In genomic region chr4:129989925-129990324, GRCm38 (mm10) we compare ENCODE assay signal across 21 mouse cellular contexts. TPM values are rescaled to one million over a fixed set of nuclear protein-coding genes. Genes with fewer than 3 reads are reported as not detected.
DNase-seq lines count a peak whose midpoint lies in the region; ATAC-seq lines count a peak whose summit lies in the region.
"Had no signal": no experiment of that assay in that cellular context is flagged by ENCODE, and none has a peak within 500 bp of the region (broad histone marks: within the 10 kb centered on the region; RNA-seq: fewer than 3 reads in every experiment).

No protein-coding gene starts in this region.

- H3K9me3 ChIP-seq in hindbrain, embryonic 14.5 days (ENCODE audit: control insufficient read depth, low read length) = no peaks in the 10 kb centered on the region
- H3K9me3 ChIP-seq in hindbrain, embryonic 11.5 days (ENCODE audit: control insufficient read depth, low read length) = no peaks in the 10 kb centered on the region
- no peaks in the 10 kb centered on the region for H3K9me3 ChIP-seq in forebrain, embryonic 14.5 days (replicated peaks; ENCODE audit: control insufficient read depth, low read length)
- H3K9me3 ChIP-seq in midbrain, embryonic 15.5 days = no peaks in the 10 kb centered on the region
- H3K9me3 ChIP-seq: embryonic facial prominence, embryonic 13.5 days; heart, embryonic 10.5 days; neural tube, embryonic 13.5 days had no signal

- H3K9ac ChIP-seq in hindbrain, embryonic 14.5 days = no peak overlapping the region
- no peak overlapping the region for H3K9ac ChIP-seq in hindbrain, embryonic 11.5 days (ENCODE audit: low read depth, low read length)
- H3K9ac ChIP-seq in forebrain, embryonic 14.5 days (ENCODE audit: low read length) = no peak overlapping the region
- H3K9ac ChIP-seq in midbrain, embryonic 15.5 days = peak overlapping the region; percentile 4; the same call in 1 of the 2 replicates
- H3K9ac ChIP-seq: embryonic facial prominence, embryonic 13.5 days; neural tube, embryonic 13.5 days had no signal

- H3K27me3 ChIP-seq in hindbrain, embryonic 14.5 days (ENCODE audit: control insufficient read depth, insufficient read depth, low read length) = peaks cover 7% of the 10 kb centered on the region; the same call in 1 of the 2 replicates
- H3K27me3 ChIP-seq in hindbrain, embryonic 11.5 days (ENCODE audit: control insufficient read depth, insufficient read depth, low read length) = peaks cover 16% of the 10 kb centered on the region
- peaks cover 7% of the 10 kb centered on the region; the same call in 1 of the 2 replicates for H3K27me3 ChIP-seq in forebrain, embryonic 14.5 days (replicated peaks; ENCODE audit: control insufficient read depth, insufficient read depth, low read length)
- no peaks in the 10 kb centered on the region for H3K27me3 ChIP-seq in midbrain, embryonic 15.5 days (replicated peaks)
- H3K27me3 ChIP-seq: Patski had no signal

- H3K27ac ChIP-seq in hindbrain, embryonic 14.5 days = no peak overlapping the region
- no peak overlapping the region for H3K27ac ChIP-seq in hindbrain, embryonic 11.5 days (ENCODE audit: low read depth, low read length)
- H3K27ac ChIP-seq in forebrain, embryonic 14.5 days (ENCODE audit: low read depth, low read length) = no peak overlapping the region
- peak overlapping the region; percentile 48; the same call in 1 of the 2 replicates for H3K27ac ChIP-seq in midbrain, embryonic 15.5 days
- H3K27ac ChIP-seq: embryonic facial prominence, embryonic 13.5 days; heart, embryonic 10.5 days; kidney, postnatal 0 days; neural tube, embryonic 13.5 days had no signal

- DNase-seq in cerebellum, adult 11-12 months = peak; percentile 19
- no peak for DNase-seq in cerebellum, adult 9-10 months
- no peak for DNase-seq in hindbrain, embryonic 14.5 days (ENCODE audit: low spot score)
- DNase-seq in hindbrain, embryonic 11.5 days (ENCODE audit: low spot score) = no peak
- peak; percentile 58 for DNase-seq in forebrain, embryonic 14.5 days (ENCODE audit: low spot score)
- DNase-seq in urinary bladder, postnatal 36 days (ENCODE audit: low spot score in 2 of 2) = no peak
- DNase-seq in spleen, postnatal 10 days (ENCODE audit: low spot score in 2 of 2) = no peak
- DNase-seq: adrenal gland, postnatal 10 days; cerebellum, adult 18-20 months; kidney, adult 18-20 months; lung, adult 18-20 months; lung, postnatal 14 days; thymus, postnatal 36 days had no signal

- no peak for ATAC-seq in hindbrain, embryonic 14.5 days (ENCODE audit: low FRiP score)
- ATAC-seq in hindbrain, embryonic 11.5 days (ENCODE audit: low FRiP score) = no peak
- ATAC-seq in forebrain, embryonic 14.5 days = no peak
- no peak for ATAC-seq in midbrain, embryonic 15.5 days (replicated peaks)
- ATAC-seq: CD4-positive, CD25-positive, alpha-beta regulatory T cell, adult 4 months; Patski had no signal

- peaks cover 35% of the 10 kb centered on the region for H3K4me1 ChIP-seq in hindbrain, embryonic 14.5 days (replicated peaks; ENCODE audit: control insufficient read depth, insufficient read depth, low read length)
- peaks cover 13% of the 10 kb centered on the region for H3K4me1 ChIP-seq in hindbrain, embryonic 11.5 days (replicated peaks; ENCODE audit: control insufficient read depth, insufficient read depth, low read length)
- H3K4me1 ChIP-seq in forebrain, embryonic 14.5 days (ENCODE audit: control insufficient read depth, insufficient read depth, low read length) = peaks cover 36% of the 10 kb centered on the region
- peaks cover 62% of the 10 kb centered on the region for H3K4me1 ChIP-seq in midbrain, embryonic 15.5 days

- peak overlapping the region; percentile 25; the same call in 1 of the 2 replicates for H3K4me2 ChIP-seq in hindbrain, embryonic 14.5 days (replicated peaks)
- H3K4me2 ChIP-seq in hindbrain, embryonic 11.5 days (replicated peaks; ENCODE audit: low read depth, low read length) = no peak overlapping the region
- no peak overlapping the region for H3K4me2 ChIP-seq in forebrain, embryonic 14.5 days (ENCODE audit: low read length)
- H3K4me2 ChIP-seq in midbrain, embryonic 15.5 days = 0 out of 2 replicates have a peak overlapping the region, but pooled peaks have one; percentile 14
- H3K4me2 ChIP-seq: embryonic facial prominence, embryonic 13.5 days; liver, embryonic 11.5 days; neural tube, embryonic 13.5 days had no signal

- 43% methylated on average over 4 of the region's 4 CpGs for WGBS in hindbrain, embryonic 14.5 days
- WGBS in hindbrain, embryonic 11.5 days = 72% methylated on average over 4 of the region's 4 CpGs
- 28% methylated on average over 4 of the region's 4 CpGs for WGBS in forebrain, embryonic 14.5 days
- 32% methylated on average over 4 of the region's 4 CpGs for WGBS in midbrain, embryonic 15.5 days

- no peak overlapping the region for H3K4me3 ChIP-seq in hindbrain, embryonic 14.5 days (replicated peaks; ENCODE audit: low read length)
- H3K4me3 ChIP-seq in hindbrain, embryonic 11.5 days (ENCODE audit: low read depth, low read length) = no peak overlapping the region
- H3K4me3 ChIP-seq in forebrain, embryonic 14.5 days (ENCODE audit: low read depth, low read length) = no peak overlapping the region
- H3K4me3 ChIP-seq in midbrain, embryonic 15.5 days = no peak overlapping the region
- H3K4me3 ChIP-seq: embryonic facial prominence, embryonic 13.5 days; heart, embryonic 10.5 days; neural tube, embryonic 13.5 days had no signal

- peaks cover 14% of the 10 kb centered on the region for H3K36me3 ChIP-seq in hindbrain, embryonic 14.5 days (replicated peaks; ENCODE audit: control insufficient read depth, insufficient read depth)
- no peaks in the 10 kb centered on the region for H3K36me3 ChIP-seq in hindbrain, embryonic 11.5 days (ENCODE audit: control insufficient read depth, insufficient read depth, low read length)
- peaks cover 17% of the 10 kb centered on the region for H3K36me3 ChIP-seq in forebrain, embryonic 14.5 days (ENCODE audit: control insufficient read depth, insufficient read depth, low read length)
- 0 out of 2 replicates have a peak, but pooled peaks cover 7% of the 10 kb centered on the region for H3K36me3 ChIP-seq in midbrain, embryonic 15.5 days (replicated peaks)
- H3K36me3 ChIP-seq: heart, embryonic 10.5 days had no signal

RNA-seq across cellular contexts. Expression of gene Adgrb2, which starts 5.3 kb away (rescaled TPM):
- polyA plus RNA-seq in hindbrain, embryonic 14.5 days (2014; fragmentation: Nextera tagmentation; extraction: Ambion mirVana) = 16.9 and 19.0 TPM in 2 replicates
- polyA plus RNA-seq in hindbrain, embryonic 11.5 days (2014; fragmentation: Nextera tagmentation; extraction: Ambion mirVana) = 4.5 and 6.3 TPM in 2 replicates
- polyA plus RNA-seq in forebrain, embryonic 14.5 days (2014; fragmentation: Nextera tagmentation; extraction: Ambion mirVana) = 6.6 and 12.3 TPM in 2 replicates
- polyA plus RNA-seq in midbrain, embryonic 15.5 days (2015; fragmentation: Nextera tagmentation; extraction: Ambion mirVana) = 19.4 and 23.6 TPM in 2 replicates

RNA-seq across cellular contexts. Expression of gene Col16a1, which starts 57.7 kb away (rescaled TPM):
- 10.1 and 11.1 TPM in 2 replicates for polyA plus RNA-seq in hindbrain, embryonic 14.5 days (2014; fragmentation: Nextera tagmentation; extraction: Ambion mirVana)
- 5.3 and 9.9 TPM in 2 replicates for polyA plus RNA-seq in hindbrain, embryonic 11.5 days (2014; fragmentation: Nextera tagmentation; extraction: Ambion mirVana)
- 4.0 and 5.7 TPM in 2 replicates for polyA plus RNA-seq in forebrain, embryonic 14.5 days (2014; fragmentation: Nextera tagmentation; extraction: Ambion mirVana)
- 7.8 and 12.9 TPM in 2 replicates for polyA plus RNA-seq in midbrain, embryonic 15.5 days (2015; fragmentation: Nextera tagmentation; extraction: Ambion mirVana)
- polyA plus RNA-seq: CD4-positive, CD25-positive, alpha-beta regulatory T cell, adult 4 months had no signal

Comparison
In these comparisons a context has a peak if more than half of its experiments do, and no peak if none do; other contexts are left out.
1. DNase-seq: peak in cerebellum, adult 11-12 months (single experiment) and forebrain, embryonic 14.5 days (single experiment); none in cerebellum, adult 9-10 months (single experiment), hindbrain, embryonic 14.5 days (single experiment), hindbrain, embryonic 11.5 days (single experiment), urinary bladder, postnatal 36 days (0 of 2) and spleen, postnatal 10 days (0 of 2).
2. H3K4me2 ChIP-seq: peak in hindbrain, embryonic 14.5 days (single experiment) and midbrain, embryonic 15.5 days (single experiment); none in hindbrain, embryonic 11.5 days (single experiment) and forebrain, embryonic 14.5 days (single experiment).